Comparison of ENCODE assay signal across 26 mouse cellular contexts in genomic region chr6:33455238-33455637, GRCm38 (mm10).
DNase-seq lines count a peak whose midpoint lies in the region; ATAC-seq and TF ChIP-seq lines count a peak whose summit lies in the region.
"Had no signal": no experiment of that assay in that cellular context is flagged by ENCODE, and none has a peak within 500 bp of the region (broad histone marks: within the 10 kb centered on the region; RNA-seq: fewer than 3 reads in every experiment).

No protein-coding gene starts in this region.

- no peaks in the 10 kb centered on the region for H3K27me3 ChIP-seq in forebrain, embryonic 15.5 days
- no peaks in the 10 kb centered on the region for H3K27me3 ChIP-seq in forebrain, embryonic 11.5 days (ENCODE audit: control insufficient read depth, insufficient read depth, low read length)
- no peaks in the 10 kb centered on the region for H3K27me3 ChIP-seq in lung, postnatal 0 days (replicated peaks; ENCODE audit: insufficient read depth, low read length)
- H3K27me3 ChIP-seq in hindbrain, postnatal 0 days (ENCODE audit: insufficient read depth, low read length), result no peaks in the 10 kb centered on the region
- H3K27me3 ChIP-seq: embryonic facial prominence, embryonic 12.5 days; embryonic facial prominence, embryonic 15.5 days; heart, embryonic 13.5 days; hindbrain, embryonic 12.5 days; hindbrain, embryonic 15.5 days; intestine, embryonic 15.5 days had no signal

- peak; percentile 91 for ATAC-seq in forebrain, embryonic 15.5 days (replicated peaks)
- no peak for ATAC-seq in forebrain, embryonic 11.5 days (replicated peaks; ENCODE audit: low FRiP score)
- ATAC-seq in lung, postnatal 0 days, result no peak
- no peak for ATAC-seq in hindbrain, postnatal 0 days
- ATAC-seq: activated CD4-positive, CD25-positive, alpha-beta regulatory T cell, adult 4 months; CD4-positive, CD25-positive, alpha-beta regulatory T cell, adult 4 months; intestine, embryonic 15.5 days had no signal

- TF ChIP-seq CTCF in lung, postnatal 0 days (IDR thresholded peaks at IDR 0.05), result no peak
- TF ChIP-seq CTCF in hindbrain, postnatal 0 days (IDR thresholded peaks at IDR 0.05; ENCODE audit: low read depth), result no peak

- no peak for DNase-seq in forebrain, embryonic 11.5 days (ENCODE audit: low spot score)
- peak; percentile 15 for DNase-seq in retina, postnatal 1 day
- DNase-seq in retina, embryonic 14.5 days (ENCODE audit: low spot score), result no peak
- DNase-seq in brain, embryonic 18.5 days (ENCODE audit: low read depth, low spot score), result peak; percentile 14
- no peak for DNase-seq in lung, postnatal 0 days (ENCODE audit: low spot score)
- no peak for DNase-seq in hindbrain, postnatal 0 days (ENCODE audit: low spot score)
- DNase-seq: adrenal gland, adult 8-10 months; adrenal gland, postnatal 25 days; cerebellum, adult 11 months; cerebellum, adult 2 months; cerebellum, adult 9-11 months; cerebellum, postnatal 25 days; gastrocnemius, postnatal 25 days; heart, adult 2 months; kidney, adult 11 months; kidney, adult 8-10 months had no signal

- H3K4me1 ChIP-seq in forebrain, embryonic 15.5 days, result peaks cover 28% of the 10 kb centered on the region
- H3K4me1 ChIP-seq in forebrain, embryonic 11.5 days (replicated peaks; ENCODE audit: control insufficient read depth, insufficient read depth, low read length), result no peaks in the 10 kb centered on the region
- H3K4me1 ChIP-seq in lung, postnatal 0 days (ENCODE audit: insufficient read depth, low read depth, low read length), result no peaks in the 10 kb centered on the region
- H3K4me1 ChIP-seq in hindbrain, postnatal 0 days (ENCODE audit: insufficient read depth, low read length), result no peaks in the 10 kb centered on the region
- H3K4me1 ChIP-seq: embryonic facial prominence, embryonic 12.5 days; embryonic facial prominence, embryonic 15.5 days; hindbrain, embryonic 12.5 days; intestine, embryonic 15.5 days had no signal

- no peaks in the 10 kb centered on the region for H3K9me3 ChIP-seq in forebrain, embryonic 15.5 days
- H3K9me3 ChIP-seq in forebrain, embryonic 11.5 days (ENCODE audit: control insufficient read depth, low read length), result no peaks in the 10 kb centered on the region
- H3K9me3 ChIP-seq in lung, postnatal 0 days (ENCODE audit: low read length), result no peaks in the 10 kb centered on the region
- no peaks in the 10 kb centered on the region for H3K9me3 ChIP-seq in hindbrain, postnatal 0 days (ENCODE audit: low read length)
- H3K9me3 ChIP-seq: embryonic facial prominence, embryonic 12.5 days; embryonic facial prominence, embryonic 15.5 days; heart, embryonic 10.5 days; heart, embryonic 13.5 days; hindbrain, embryonic 12.5 days; hindbrain, embryonic 15.5 days; intestine, embryonic 15.5 days had no signal

- H3K36me3 ChIP-seq in forebrain, embryonic 15.5 days, result no peaks in the 10 kb centered on the region
- H3K36me3 ChIP-seq in forebrain, embryonic 11.5 days (ENCODE audit: control insufficient read depth, insufficient read depth, low read length), result no peaks in the 10 kb centered on the region
- H3K36me3 ChIP-seq in lung, postnatal 0 days (ENCODE audit: insufficient read depth, low read length), result no peaks in the 10 kb centered on the region
- H3K36me3 ChIP-seq in hindbrain, postnatal 0 days (ENCODE audit: insufficient read depth, low read length), result no peaks in the 10 kb centered on the region
- H3K36me3 ChIP-seq: embryonic facial prominence, embryonic 12.5 days; embryonic facial prominence, embryonic 15.5 days; heart, embryonic 10.5 days; heart, embryonic 13.5 days; hindbrain, embryonic 12.5 days; hindbrain, embryonic 15.5 days; intestine, embryonic 15.5 days had no signal

- H3K4me3 ChIP-seq in forebrain, embryonic 15.5 days, result no peak overlapping the region
- H3K4me3 ChIP-seq in forebrain, embryonic 11.5 days (ENCODE audit: low read depth, low read length), result no peak overlapping the region
- no peak overlapping the region for H3K4me3 ChIP-seq in lung, postnatal 0 days (ENCODE audit: low read depth, low read length)
- no peak overlapping the region for H3K4me3 ChIP-seq in hindbrain, postnatal 0 days (ENCODE audit: low read length)
- H3K4me3 ChIP-seq: embryonic facial prominence, embryonic 12.5 days; embryonic facial prominence, embryonic 15.5 days; heart, adult 2 months; heart, embryonic 10.5 days; heart, embryonic 13.5 days; hindbrain, embryonic 12.5 days; hindbrain, embryonic 15.5 days; intestine, embryonic 15.5 days had no signal

- H3K9ac ChIP-seq in forebrain, embryonic 15.5 days (replicated peaks), result no peak overlapping the region
- H3K9ac ChIP-seq in forebrain, embryonic 11.5 days (ENCODE audit: low read length), result no peak overlapping the region
- H3K9ac ChIP-seq in lung, postnatal 0 days (replicated peaks; ENCODE audit: low read depth), result no peak overlapping the region
- H3K9ac ChIP-seq in hindbrain, postnatal 0 days (replicated peaks; ENCODE audit: low read length), result no peak overlapping the region
- H3K9ac ChIP-seq: embryonic facial prominence, embryonic 12.5 days; embryonic facial prominence, embryonic 15.5 days; heart, embryonic 13.5 days; hindbrain, embryonic 12.5 days; hindbrain, embryonic 15.5 days; intestine, embryonic 15.5 days had no signal

- H3K27ac ChIP-seq in forebrain, embryonic 15.5 days (replicated peaks), result peak overlapping the region; percentile 63
- no peak overlapping the region for H3K27ac ChIP-seq in forebrain, embryonic 11.5 days (ENCODE audit: low read depth, low read length)
- H3K27ac ChIP-seq in lung, postnatal 0 days (ENCODE audit: low read length), result no peak overlapping the region
- H3K27ac ChIP-seq in hindbrain, postnatal 0 days, result no peak overlapping the region
- H3K27ac ChIP-seq: embryonic facial prominence, embryonic 12.5 days; embryonic facial prominence, embryonic 15.5 days; heart, adult 2 months; heart, embryonic 10.5 days; heart, embryonic 13.5 days; hindbrain, embryonic 12.5 days; hindbrain, embryonic 15.5 days; intestine, embryonic 15.5 days had no signal

- no peak for TF ChIP-seq EP300 in lung, postnatal 0 days (IDR thresholded peaks at IDR 0.05)

- WGBS in forebrain, embryonic 15.5 days, result 37% methylated on average over 1 of the region's 1 CpGs
- 72% methylated on average over 1 of the region's 1 CpGs for WGBS in forebrain, embryonic 11.5 days
- WGBS in lung, postnatal 0 days, result 95% methylated on average over 1 of the region's 1 CpGs
- 49% methylated on average over 1 of the region's 1 CpGs for WGBS in hindbrain, postnatal 0 days

- H3K4me2 ChIP-seq in forebrain, embryonic 15.5 days (replicated peaks), result no peak overlapping the region
- H3K4me2 ChIP-seq in forebrain, embryonic 11.5 days (ENCODE audit: low read depth, low read length, severe bottlenecking), result no peak overlapping the region
- no peak overlapping the region for H3K4me2 ChIP-seq in lung, postnatal 0 days (replicated peaks; ENCODE audit: low read depth, low read length)
- no peak overlapping the region for H3K4me2 ChIP-seq in hindbrain, postnatal 0 days (ENCODE audit: low read depth, low read length)
- H3K4me2 ChIP-seq: embryonic facial prominence, embryonic 12.5 days; embryonic facial prominence, embryonic 15.5 days; heart, embryonic 13.5 days; hindbrain, embryonic 12.5 days; hindbrain, embryonic 15.5 days; intestine, embryonic 15.5 days had no signal

Comparison
In these comparisons a context has a peak if more than half of its experiments do, and no peak if none do; other contexts are left out.
1. DNase-seq: peak in retina, postnatal 1 day (single experiment) and brain, embryonic 18.5 days (single experiment); none in forebrain, embryonic 11.5 days (single experiment), retina, embryonic 14.5 days (single experiment), lung, postnatal 0 days (single experiment) and hindbrain, postnatal 0 days (single experiment).